11 mouse cellular contexts compared by ENCODE assay signal in the genomic region with DNA sequence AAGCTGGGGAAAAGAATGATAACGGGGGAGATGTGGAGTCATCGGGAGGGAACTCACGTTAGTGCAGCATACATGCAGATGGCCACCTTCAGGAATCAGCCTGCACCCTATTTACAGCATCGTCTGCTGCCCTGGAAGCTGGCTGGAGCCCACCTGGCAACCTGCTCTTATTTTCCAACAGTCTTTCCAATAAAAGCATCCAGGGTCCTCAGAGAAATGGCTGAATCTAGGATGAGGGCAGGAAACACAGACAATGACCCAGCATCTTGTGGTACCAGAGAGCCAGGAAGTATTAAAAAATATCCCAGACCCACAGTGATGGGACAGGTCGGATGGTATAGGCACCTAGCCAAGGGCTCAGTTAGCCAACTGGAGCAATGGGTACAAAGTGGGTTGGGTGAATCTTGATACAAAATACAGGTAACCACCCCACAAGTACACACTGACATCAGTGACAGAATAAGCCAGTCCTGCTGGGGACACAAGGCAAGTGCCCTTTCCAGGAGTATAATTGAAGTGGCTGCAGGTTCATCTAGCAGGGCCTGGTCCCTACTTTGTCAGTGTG.
"Had no signal": no experiment of that assay in that cellular context is flagged by ENCODE, and none has a peak within 500 bp of the region (broad histone marks: within the 10 kb centered on the region; RNA-seq: fewer than 3 reads in every experiment).

No protein-coding gene starts in this region.

- DNase-seq: kidney, postnatal 25 days; layer of hippocampus, adult 9-11 months; liver, embryonic 13.5 days; lung, adult 2 months; lung, postnatal 14 days; midbrain, embryonic 14.5 days; right cerebral cortex, postnatal 14 days; right cerebral cortex, postnatal 4 days; thymus, adult 2 months; thymus, postnatal 14 days; thymus, postnatal 4 days had no signal
